Mouse (Mus musculus) bone marrow, adult 2 months (tissue): ENCODE results near the gene 1700123O20Rik. TPM values are rescaled to one million over a fixed set of nuclear protein-coding genes. Genes with fewer than 3 reads are reported as not detected.

Source experiments
- H3K27ac ChIP-seq: fragments of 200-500 bp; 2 replicates; pipeline ENCODE4 v1.5.1; 2012; ENCODE audit warnings: low read depth, mild to moderate bottlenecking, control low read depth, inconsistent platforms, low read length; ENCODE audit not compliant: control insufficient read depth, poor library complexity, insufficient read depth
- H3K4me1 ChIP-seq: fragments of 200-500 bp; 2 replicates; pipeline ENCODE4 v1.6.1; 2011; ENCODE audit warnings: low read length; ENCODE audit not compliant: control insufficient read depth, insufficient read depth
- H3K4me3 ChIP-seq: fragments of 200-500 bp; replicated peaks from 2 replicates; pipeline ENCODE3; 2011; ENCODE audit warnings: mild to moderate bottlenecking, low read depth, low read length, control low read depth; ENCODE audit not compliant: control insufficient read depth
- CTCF ChIP-seq: fragments of 200-500 bp; IDR thresholded peaks from 2 replicates; pipeline ENCODE4 v1.5.1; 2011; ENCODE audit warnings: low read length, control low read depth; ENCODE audit not compliant: control insufficient read depth, insufficient read depth
- POLR2A ChIP-seq: fragments of 200-500 bp; IDR thresholded peaks from 2 replicates; pipeline ENCODE4 v1.6.1; 2011; ENCODE audit warnings: low read depth, mild to moderate bottlenecking, control low read depth, low read length, borderline replicate concordance; ENCODE audit not compliant: control insufficient read depth
- WGBS: fragments of 180-500 bp; shearing (Covaris S2); methylation state at CpG from one replicate; pipeline ENCODE4 v1.1.7; 2018; 5-methylcytosine and 5-hydroxymethylcytosine counted together
- polyA plus RNA-seq: library from polyadenylated mRNA; stranded (reverse); fragments of >200 nt; gene quantifications from 2 replicates; pipeline ENCODE4 v1.2.4, GENCODE M21; 2011; ENCODE audit warnings: low replicate concordance; ENCODE audit not compliant: missing spikeins, insufficient read depth, insufficient read length

The 1700123O20Rik gene
- polyA plus RNA-seq, 1 experiment, result 35.0 TPM

DNA sequence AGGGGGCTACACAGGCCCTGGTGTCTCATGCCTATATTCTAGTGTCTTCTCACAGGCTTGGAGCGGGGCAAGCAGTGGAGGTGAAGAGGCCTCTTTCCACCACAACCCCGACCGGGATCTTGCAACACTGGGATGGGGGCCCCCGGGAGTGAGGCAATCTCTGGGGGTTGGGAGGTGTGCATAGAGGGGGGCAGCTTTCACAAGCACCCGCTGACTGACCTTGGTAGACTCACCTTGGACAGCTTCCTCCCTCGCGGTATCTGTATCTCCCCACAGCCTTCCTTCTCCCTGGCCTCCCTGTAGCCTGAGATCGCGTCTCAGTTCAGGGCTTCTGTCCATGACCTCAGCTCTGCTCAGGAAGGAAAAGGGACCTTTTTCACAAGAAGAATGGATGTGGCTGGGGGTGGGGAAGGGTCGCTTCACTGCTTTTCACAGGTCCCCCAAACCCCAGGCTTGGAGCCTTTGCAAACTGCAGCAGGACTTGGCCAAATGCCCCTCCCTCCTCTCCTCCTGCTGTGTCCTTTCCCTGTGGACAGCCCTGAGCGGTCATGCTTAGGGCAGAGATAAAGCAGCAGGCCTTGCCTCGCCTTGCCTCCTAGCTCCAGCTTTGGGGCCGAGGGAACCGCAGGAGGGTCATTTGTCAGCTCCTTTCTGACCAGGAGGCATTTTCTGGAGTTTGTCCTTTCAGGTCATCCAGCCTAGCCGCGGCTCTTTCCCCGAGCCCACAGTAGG is 20.7 kb downstream of the 1700123O20Rik start:
- peak overlapping the region; percentile 52 for H3K4me3 ChIP-seq
- TF ChIP-seq POLR2A (no peak), CTCF (no peak)
- H3K27ac ChIP-seq, result peak overlapping the region; percentile 93
- H3K4me1 ChIP-seq, result peaks cover 3% of the 10 kb centered on the region
- WGBS, result 23% methylated on average over 17 of the region's 17 CpGs

DNA sequence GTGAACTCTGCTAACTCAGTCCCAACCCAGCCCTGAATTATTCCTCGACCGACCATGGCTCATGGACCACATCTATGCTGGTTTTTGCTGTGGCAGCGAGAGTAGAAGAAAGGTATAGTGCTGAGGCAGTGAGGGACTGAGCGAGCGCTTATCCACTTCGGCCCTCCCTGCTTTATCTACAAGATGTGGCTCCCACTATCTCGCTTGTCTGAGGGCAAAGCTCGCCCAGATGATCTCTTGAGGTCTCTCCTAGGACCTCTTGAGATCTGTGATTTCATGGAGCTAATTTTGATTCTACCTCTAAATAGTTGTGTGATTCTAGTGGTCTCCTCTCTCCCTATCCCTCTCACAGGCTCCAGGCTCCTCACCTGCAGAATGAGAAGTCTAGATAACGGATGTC is 23.0 kb downstream of the 1700123O20Rik start:
- TF ChIP-seq POLR2A, result no peak
- TF ChIP-seq CTCF, result no peak
- Histone ChIP-seq H3K27ac (peak overlapping the region; percentile 54), H3K4me3 (peak overlapping the region; percentile 46), H3K4me1 (peaks cover 6% of the 10 kb centered on the region)
- WGBS, result 59% methylated on average over 9 of the region's 9 CpGs

DNA sequence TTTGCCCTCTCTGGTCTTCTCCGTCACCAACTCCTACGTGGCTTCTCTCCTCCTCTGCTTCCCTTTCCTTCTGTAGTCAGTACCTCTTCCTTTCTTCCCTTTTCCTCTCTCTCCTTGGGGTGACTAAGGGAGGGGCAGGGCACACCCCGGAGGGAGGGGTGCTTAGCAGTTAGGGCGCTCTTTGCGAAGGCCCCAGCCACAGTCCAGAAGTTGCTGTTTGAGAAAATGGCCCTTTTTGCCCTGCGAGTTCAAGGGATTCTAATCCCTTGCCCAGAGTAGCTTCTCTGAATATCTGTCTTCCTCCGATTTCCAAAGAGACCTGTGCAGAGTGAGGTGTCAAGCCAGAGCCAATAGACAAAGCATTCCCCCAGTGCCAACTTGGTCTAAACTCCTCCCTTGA is 26.1 kb downstream of the 1700123O20Rik start, which contains the start of gene Cebpe:
Gene Cebpe, minus strand, starts transcription at position 101 of the 400 bp plus-strand sequence.
- WGBS, result 29% methylated on average over 7 of the region's 7 CpGs

DNA sequence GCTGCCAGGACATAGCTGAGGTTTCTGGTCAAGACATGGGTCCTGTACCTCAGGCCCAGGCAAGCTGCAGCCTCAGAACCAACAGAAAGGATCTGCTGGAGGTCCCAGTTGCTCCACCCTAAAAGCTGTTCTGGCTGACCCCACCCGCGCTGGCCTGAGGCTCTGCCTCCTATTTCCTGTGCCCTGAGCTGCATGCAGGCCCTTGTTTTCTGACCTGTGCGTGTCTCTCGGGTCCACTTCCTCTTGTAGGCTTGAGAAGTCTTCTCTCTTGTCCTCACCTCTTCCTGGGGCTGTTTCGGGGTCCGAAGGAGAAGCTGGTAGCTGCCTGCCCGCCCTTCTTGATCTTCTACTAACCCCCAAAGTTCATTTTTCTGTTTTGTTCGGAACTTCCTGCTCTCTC is 26.8 kb downstream of the 1700123O20Rik start:
- WGBS, result 13% methylated on average over 8 of the region's 8 CpGs
- H3K27ac ChIP-seq, result peak overlapping the region; percentile 88
- H3K4me3 ChIP-seq, result peak overlapping the region; percentile 56
- TF ChIP-seq CTCF (no peak), POLR2A (peak; percentile 56; the same call in 1 of the 2 replicates)
- peaks cover 4% of the 10 kb centered on the region for H3K4me1 ChIP-seq

More for the DNA sequence above, 26.1 kb downstream of the 1700123O20Rik start, which contains the start of gene Cebpe:
- Histone ChIP-seq H3K27ac (peak within 1 kb of the TSS; percentile 97), H3K4me3 (peak within 1 kb of the TSS; percentile 80), H3K4me1 (peaks cover 4% of the 10 kb centered on the region)
- no peak for TF ChIP-seq CTCF
- no peak for TF ChIP-seq POLR2A

DNA sequence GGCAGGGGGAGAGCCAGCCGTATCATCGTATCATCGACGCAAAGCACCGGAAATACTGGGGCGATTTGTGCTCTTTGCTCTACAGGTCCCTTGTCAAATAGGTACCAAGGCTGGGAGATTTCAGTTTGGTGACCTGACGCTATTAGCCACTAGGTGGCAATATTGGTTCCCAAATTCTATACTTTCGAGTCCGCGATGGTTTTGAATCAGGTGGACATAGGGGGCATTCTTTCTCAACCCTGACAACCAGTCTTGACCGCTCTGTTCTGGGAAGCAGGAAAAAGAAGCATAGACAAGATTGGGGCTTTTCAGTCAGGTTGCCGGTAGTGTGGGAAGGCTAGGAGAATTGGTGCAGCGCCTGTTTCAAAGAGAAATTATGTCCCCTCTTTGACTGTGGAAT is 28.1 kb downstream of the 1700123O20Rik start:
- WGBS, result under 1% methylated on average over 13 of the region's 13 CpGs
- no peak for TF ChIP-seq CTCF
- TF ChIP-seq POLR2A, result no peak
- H3K4me3 ChIP-seq, result peak overlapping the region; percentile 52
- H3K27ac ChIP-seq, result peak overlapping the region; percentile 18
- H3K4me1 ChIP-seq, result peaks cover 4% of the 10 kb centered on the region

DNA sequence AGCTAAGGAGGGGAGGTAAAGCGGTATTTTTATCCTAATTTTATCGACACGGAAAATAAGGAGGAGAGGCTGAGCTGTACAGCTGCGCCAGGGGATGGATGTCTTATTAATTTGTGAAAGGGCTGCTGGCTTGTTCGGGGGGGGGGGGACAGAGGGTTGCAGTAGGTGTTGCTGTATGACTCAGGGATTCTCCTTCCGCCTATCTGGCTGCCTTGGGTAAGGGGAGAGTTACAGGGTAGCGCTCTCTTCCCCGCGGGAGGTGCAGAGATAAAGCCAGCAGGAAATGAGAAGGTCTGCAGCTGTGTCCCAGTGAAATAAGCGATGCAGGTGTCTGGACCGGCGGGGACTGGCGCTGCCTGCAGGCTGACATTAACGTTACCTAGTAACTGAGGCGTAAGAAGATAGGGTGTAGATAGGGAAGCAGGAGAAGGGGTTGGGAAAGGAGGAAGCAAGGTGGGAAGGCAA is 28.6 kb downstream of the 1700123O20Rik start:
- no peak overlapping the region for H3K27ac ChIP-seq
- peak overlapping the region; percentile 52 for H3K4me3 ChIP-seq
- WGBS, result under 1% methylated on average over 15 of the region's 15 CpGs
- peaks cover 4% of the 10 kb centered on the region for H3K4me1 ChIP-seq
- TF ChIP-seq POLR2A (no peak; the same call in 1 of the 2 replicates), CTCF (no peak)

DNA sequence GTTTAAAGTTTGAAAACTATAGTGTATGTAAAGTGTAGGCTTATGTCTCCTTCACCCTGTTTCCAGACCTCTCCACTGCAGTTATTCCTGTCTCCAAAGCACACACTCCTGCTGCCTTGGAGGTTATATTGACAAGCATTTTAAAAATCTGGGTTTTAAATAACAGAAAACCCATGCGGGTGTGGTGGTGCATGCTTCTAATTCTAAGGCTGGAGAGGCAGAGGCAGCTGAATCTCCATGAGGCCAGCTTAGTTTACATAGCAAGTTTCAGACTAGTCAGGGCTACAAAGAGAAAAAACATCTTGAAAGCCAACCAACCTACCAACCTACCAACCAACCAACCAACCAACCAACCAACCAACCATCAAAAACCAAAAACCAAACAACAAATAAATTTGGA is 29.4 kb downstream of the 1700123O20Rik start:
- Histone ChIP-seq H3K4me1 (peaks cover 4% of the 10 kb centered on the region; the same call in 1 of the 2 replicates), H3K4me3 (no peak overlapping the region), H3K27ac (no peak overlapping the region)
- WGBS, result 69% methylated on average over 1 of the region's 1 CpGs
- TF ChIP-seq POLR2A (no peak), CTCF (no peak)

DNA sequence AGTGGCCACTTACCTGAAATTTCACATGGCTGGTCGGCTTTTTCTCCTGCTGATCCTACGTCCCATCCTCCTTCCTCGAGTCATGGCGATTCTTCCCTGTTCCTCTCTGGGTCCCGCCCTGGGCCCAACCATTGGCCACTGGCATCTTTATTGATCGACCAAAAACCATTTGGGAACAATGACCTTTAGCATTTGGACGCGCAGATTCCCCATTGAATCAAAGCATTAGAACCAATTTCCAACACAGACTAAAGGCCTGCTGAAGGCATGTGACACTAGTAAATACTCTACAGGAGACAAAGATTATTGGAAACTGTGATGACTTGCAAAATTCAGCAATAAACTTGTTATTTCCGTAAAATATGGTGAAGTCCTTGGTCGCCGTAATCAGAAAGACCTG is 34.0 kb downstream of the 1700123O20Rik start:
- TF ChIP-seq POLR2A (no peak), CTCF (no peak)
- Histone ChIP-seq H3K27ac (no peak overlapping the region), H3K4me3 (no peak overlapping the region), H3K4me1 (no peaks in the 10 kb centered on the region)
- WGBS, result 89% methylated on average over 11 of the region's 11 CpGs
